ENCODE assay signal across 8 mouse cellular contexts in the genomic region with DNA sequence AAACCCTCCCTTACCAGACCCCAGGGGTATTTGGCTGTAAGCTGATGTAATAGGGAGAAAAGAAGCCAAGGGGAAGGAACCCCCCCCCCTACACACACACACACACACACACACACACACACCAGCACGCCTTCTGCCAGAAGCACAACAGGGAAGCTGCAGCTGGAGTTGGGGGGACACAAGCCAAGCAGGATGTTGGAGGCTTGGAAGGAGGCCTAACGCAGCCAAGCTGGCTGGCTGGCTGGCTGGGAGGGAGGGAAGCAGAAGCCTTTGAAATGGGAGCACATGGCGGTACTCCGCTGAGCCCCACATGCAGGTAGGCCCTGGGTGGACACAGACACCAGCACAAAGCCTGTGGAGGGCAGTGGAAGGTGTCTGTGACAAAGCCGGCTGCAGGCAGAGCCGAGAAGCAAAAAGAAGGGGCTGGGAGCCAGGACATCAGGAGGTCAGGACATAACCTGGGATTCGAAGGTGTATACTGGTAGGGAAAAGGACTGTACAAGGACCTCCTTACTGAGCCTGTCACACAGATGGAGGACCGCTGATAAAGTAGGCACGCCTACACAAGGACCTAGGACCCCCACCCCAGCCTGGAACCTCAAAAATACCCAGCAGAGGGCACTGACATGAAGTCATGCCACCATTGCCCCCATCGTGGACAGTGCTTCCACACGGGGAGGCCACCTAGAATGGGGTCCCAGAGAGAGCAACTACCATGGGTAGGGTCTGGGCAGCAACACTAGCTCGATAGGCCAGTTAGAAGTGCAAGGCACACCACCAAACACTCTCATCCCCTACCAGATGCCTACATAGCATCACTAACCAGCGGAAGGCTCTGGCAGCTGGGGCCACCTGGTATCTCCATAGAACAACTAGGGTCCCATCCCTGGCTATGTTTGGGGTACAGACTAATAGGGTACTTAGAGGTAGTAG. TPM values are rescaled to one million over a fixed set of nuclear protein-coding genes. Genes with fewer than 3 reads are reported as not detected.
DNase-seq lines count a peak whose midpoint lies in the region; ATAC-seq and TF ChIP-seq lines count a peak whose summit lies in the region.

No protein-coding gene starts in this region.

- TF ChIP-seq CTCF in lung, adult 2 months (IDR thresholded peaks at IDR 0.05; ENCODE audit: insufficient read depth, low read length): no peak

- H3K36me3 ChIP-seq in embryonic facial prominence, embryonic 15.5 days: no peaks in the 10 kb centered on the region
- H3K36me3 ChIP-seq in heart, embryonic 14.5 days (ENCODE audit: control insufficient read depth, insufficient read depth, low read length): peaks cover 1% of the 10 kb centered on the region; the same call in 1 of the 2 replicates

- peak; percentile 65 for ATAC-seq in embryonic facial prominence, embryonic 15.5 days (ENCODE audit: insufficient number of reproducible peaks, low FRiP score, low TSS enrichment, low read depth)
- ATAC-seq in heart, embryonic 14.5 days (ENCODE audit: insufficient number of reproducible peaks, insufficient read depth, low FRiP score, low read depth): no peak; the same call in 1 of the 2 replicates

- H3K4me2 ChIP-seq in embryonic facial prominence, embryonic 15.5 days (replicated peaks): no peak overlapping the region
- no peak overlapping the region for H3K4me2 ChIP-seq in heart, embryonic 14.5 days (ENCODE audit: low read length)

- H3K4me1 ChIP-seq in lung, adult 2 months (ENCODE audit: control insufficient read depth, insufficient read depth, low read length): peaks cover 30% of the 10 kb centered on the region
- peaks cover 79% of the 10 kb centered on the region for H3K4me1 ChIP-seq in embryonic facial prominence, embryonic 15.5 days
- peaks cover 51 to 65% of the 10 kb centered on the region in 2 experiments for H3K4me1 ChIP-seq in heart, embryonic 14.5 days (ENCODE audit: control insufficient read depth in 2 of 2, insufficient read depth in 2 of 2, low read length in 2 of 2)

- no peaks in the 10 kb centered on the region for H3K27me3 ChIP-seq in embryonic facial prominence, embryonic 15.5 days
- H3K27me3 ChIP-seq in heart, embryonic 14.5 days (ENCODE audit: control insufficient read depth, insufficient read depth, low read length): no peaks in the 10 kb centered on the region

- no peaks in the 10 kb centered on the region for H3K9me3 ChIP-seq in embryonic facial prominence, embryonic 15.5 days (replicated peaks)
- no peaks in the 10 kb centered on the region for H3K9me3 ChIP-seq in heart, embryonic 14.5 days (ENCODE audit: control insufficient read depth, low read length)

- H3K27ac ChIP-seq in embryonic facial prominence, embryonic 15.5 days (replicated peaks): peak overlapping the region; percentile 85
- peak overlapping the region; percentile 43 to 63 for H3K27ac ChIP-seq in heart, embryonic 14.5 days (replicated peaks in 1 of 2; ENCODE audit: control insufficient read depth in 1 of 2, insufficient read depth in 1 of 2, low read depth in 2 of 2, low read length in 2 of 2)

- H3K9ac ChIP-seq in embryonic facial prominence, embryonic 15.5 days: no peak overlapping the region
- H3K9ac ChIP-seq in heart, embryonic 14.5 days (ENCODE audit: low read length): peak overlapping the region; percentile 34; the same call in 1 of the 2 replicates

- WGBS in lung, adult 2 months: 56% methylated on average over 13 of the region's 13 CpGs
- WGBS in embryonic facial prominence, embryonic 15.5 days: 59% methylated on average over 13 of the region's 13 CpGs
- WGBS in heart, embryonic 14.5 days: 70% methylated on average over 13 of the region's 13 CpGs

- peak; percentile 56 to 67 for DNase-seq in lung, adult 18-20 months
- no peak for DNase-seq in lung, adult 2 months
- DNase-seq in layer of hippocampus, postnatal 14 days (ENCODE audit: low spot score in 2 of 2): peak; percentile 55 to 63
- peak; percentile 84 to 87 for DNase-seq in right cerebral cortex, postnatal 10 days (ENCODE audit: low spot score in 2 of 2)
- DNase-seq in MN1 (ENCODE audit: low spot score): no peak
- DNase-seq in spleen, postnatal 36 days (ENCODE audit: low spot score in 2 of 2): no peak

- TF ChIP-seq POLR2A in lung, adult 2 months (IDR thresholded peaks at IDR 0.05; ENCODE audit: borderline replicate concordance, extremely low read depth, low read depth, low read length): no peak

- no peak overlapping the region for H3K4me3 ChIP-seq in lung, adult 2 months (replicated peaks; ENCODE audit: extremely low read depth, low read depth, low read length)
- H3K4me3 ChIP-seq in embryonic facial prominence, embryonic 15.5 days (replicated peaks): no peak overlapping the region
- H3K4me3 ChIP-seq in heart, embryonic 14.5 days (ENCODE audit: control insufficient read depth in 1 of 2, insufficient read depth in 1 of 2, low read depth in 1 of 2, low read length in 2 of 2): no peak overlapping the region

RNA-seq across cellular contexts. Expression of gene Tspan9, which starts 53.4 kb away (rescaled TPM):
- 255 and 312 TPM in 2 replicates for polyA plus RNA-seq in lung, adult 2 months (2012; rRNA removed)
- polyA plus RNA-seq in embryonic facial prominence, embryonic 15.5 days (2015; fragmentation: Nextera tagmentation; extraction: Ambion mirVana): 156 and 177 TPM in 2 replicates
- 142 and 143 TPM in 2 replicates for polyA plus RNA-seq in heart, embryonic 14.5 days (2014; fragmentation: Nextera tagmentation; extraction: Ambion mirVana)
- 10 to 100 TPM; 62.9 to 72.9 TPM for total RNA-seq in layer of hippocampus, postnatal 14 days (2021)

Comparison
In these comparisons a context has a peak if more than half of its experiments do, and no peak if none do; other contexts are left out.
1. DNase-seq: peak in lung, adult 18-20 months (2 of 2), layer of hippocampus, postnatal 14 days (2 of 2) and right cerebral cortex, postnatal 10 days (2 of 2); none in lung, adult 2 months (single experiment), MN1 (single experiment) and spleen, postnatal 36 days (0 of 2).